Mouse (Mus musculus): ENCODE results near the gene Slc8a2. TPM values are rescaled to one million over a fixed set of nuclear protein-coding genes. Genes with fewer than 3 reads are reported as not detected.

Gene Slc8a2
- polyA plus RNA-seq, 1 experiment from 2014 or later = 0.28 TPM

DNA sequence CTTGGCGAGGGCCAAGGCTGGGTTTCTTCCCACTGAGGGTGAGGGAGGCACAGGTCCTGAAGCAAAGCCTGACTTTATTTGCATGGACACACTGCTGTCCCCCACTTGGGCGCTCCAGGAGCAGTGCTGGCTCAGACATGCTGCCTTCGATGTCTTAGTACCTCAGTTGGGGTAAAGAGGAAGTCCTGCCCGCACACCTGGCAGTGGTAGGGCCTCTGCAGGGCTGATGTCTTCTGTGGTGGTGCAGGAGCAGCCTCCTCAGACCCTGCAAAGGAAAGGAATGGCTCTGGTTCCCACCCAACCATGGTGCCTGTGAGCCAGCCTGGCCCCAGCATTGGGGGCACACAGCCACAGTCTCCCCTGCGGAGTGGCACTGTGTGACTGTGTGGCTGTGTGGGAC, 67.5 kb downstream of the Slc8a2 start:
- Histone ChIP-seq H3K27me3 (replicated peaks) (no peaks in the 10 kb centered on the region), H3K9me3 (replicated peaks) (no peaks in the 10 kb centered on the region), H3K4me3 (no peak overlapping the region), H3K9ac (no peak overlapping the region), H3K4me2 (no peak overlapping the region), H3K4me1 (replicated peaks) (no peaks in the 10 kb centered on the region), H3K36me3 (peaks cover 59% of the 10 kb centered on the region), H3K27ac (ENCODE audit: poor library complexity, severe bottlenecking) (no peak overlapping the region)
- WGBS = 79% methylated on average over 5 of the region's 5 CpGs
- ATAC-seq (ENCODE audit: insufficient number of reproducible peaks, low FRiP score) = no peak

DNA sequence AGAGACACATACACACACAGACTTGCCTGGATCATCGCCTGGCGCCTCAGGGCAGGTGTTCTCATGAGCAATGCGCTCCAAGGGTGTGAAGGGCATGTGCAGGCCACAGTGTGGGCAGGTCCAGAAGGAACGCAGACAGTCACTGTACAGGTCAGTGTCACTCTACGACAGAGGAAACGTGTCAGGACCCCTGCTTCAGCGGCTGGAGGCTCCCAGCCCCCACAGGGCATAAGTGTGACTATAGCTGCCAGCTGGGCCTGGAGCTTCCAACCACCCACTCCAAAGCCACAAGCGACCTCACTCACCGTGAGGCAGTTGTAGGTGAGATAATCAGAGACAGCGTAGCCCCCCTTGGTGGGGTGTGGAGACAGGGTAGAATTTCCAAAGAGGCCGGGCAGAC, 68.9 kb downstream of the Slc8a2 start:
- no peaks in the 10 kb centered on the region for H3K27me3 ChIP-seq (replicated peaks)
- H3K36me3 ChIP-seq = peaks cover 73% of the 10 kb centered on the region
- H3K4me2 ChIP-seq = no peak overlapping the region
- no peak overlapping the region for H3K4me3 ChIP-seq
- no peaks in the 10 kb centered on the region for H3K4me1 ChIP-seq (replicated peaks)
- no peak overlapping the region for H3K9ac ChIP-seq
- no peak overlapping the region for H3K27ac ChIP-seq (ENCODE audit: poor library complexity, severe bottlenecking)
- H3K9me3 ChIP-seq (replicated peaks) = no peaks in the 10 kb centered on the region
- ATAC-seq (ENCODE audit: insufficient number of reproducible peaks, low FRiP score) = no peak
- WGBS = 77% methylated on average over 11 of the region's 11 CpGs

DNA sequence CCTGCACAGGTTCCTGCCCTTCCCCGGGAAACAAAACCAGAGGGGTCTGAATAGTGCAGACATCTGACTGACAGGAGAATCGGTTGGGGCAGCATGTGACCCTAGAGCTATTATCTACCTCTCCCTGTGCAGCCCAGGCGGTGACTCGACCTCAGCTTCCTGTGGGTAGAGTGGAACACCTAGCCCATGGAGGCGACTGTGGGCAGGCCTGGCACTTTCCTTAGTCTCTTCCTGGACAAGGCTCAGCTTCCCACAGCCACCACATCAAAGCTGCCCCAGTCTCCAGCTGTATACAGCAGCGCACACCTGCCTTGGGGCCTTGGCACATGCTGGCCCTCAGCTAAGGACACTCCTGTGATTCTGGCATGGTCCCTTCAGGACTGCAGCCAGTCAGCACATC, 71.5 kb downstream of the Slc8a2 start:
- no peak overlapping the region for H3K9ac ChIP-seq
- peaks cover 92% of the 10 kb centered on the region for H3K36me3 ChIP-seq
- 77% methylated on average over 6 of the region's 6 CpGs for WGBS
- no peak for ATAC-seq (ENCODE audit: insufficient number of reproducible peaks, low FRiP score)
- H3K9me3 ChIP-seq (replicated peaks) = no peaks in the 10 kb centered on the region
- H3K27ac ChIP-seq (ENCODE audit: poor library complexity, severe bottlenecking) = no peak overlapping the region
- H3K4me3 ChIP-seq = no peak overlapping the region
- H3K4me1 ChIP-seq (replicated peaks) = no peaks in the 10 kb centered on the region
- no peak overlapping the region for H3K4me2 ChIP-seq
- no peaks in the 10 kb centered on the region for H3K27me3 ChIP-seq (replicated peaks)

DNA sequence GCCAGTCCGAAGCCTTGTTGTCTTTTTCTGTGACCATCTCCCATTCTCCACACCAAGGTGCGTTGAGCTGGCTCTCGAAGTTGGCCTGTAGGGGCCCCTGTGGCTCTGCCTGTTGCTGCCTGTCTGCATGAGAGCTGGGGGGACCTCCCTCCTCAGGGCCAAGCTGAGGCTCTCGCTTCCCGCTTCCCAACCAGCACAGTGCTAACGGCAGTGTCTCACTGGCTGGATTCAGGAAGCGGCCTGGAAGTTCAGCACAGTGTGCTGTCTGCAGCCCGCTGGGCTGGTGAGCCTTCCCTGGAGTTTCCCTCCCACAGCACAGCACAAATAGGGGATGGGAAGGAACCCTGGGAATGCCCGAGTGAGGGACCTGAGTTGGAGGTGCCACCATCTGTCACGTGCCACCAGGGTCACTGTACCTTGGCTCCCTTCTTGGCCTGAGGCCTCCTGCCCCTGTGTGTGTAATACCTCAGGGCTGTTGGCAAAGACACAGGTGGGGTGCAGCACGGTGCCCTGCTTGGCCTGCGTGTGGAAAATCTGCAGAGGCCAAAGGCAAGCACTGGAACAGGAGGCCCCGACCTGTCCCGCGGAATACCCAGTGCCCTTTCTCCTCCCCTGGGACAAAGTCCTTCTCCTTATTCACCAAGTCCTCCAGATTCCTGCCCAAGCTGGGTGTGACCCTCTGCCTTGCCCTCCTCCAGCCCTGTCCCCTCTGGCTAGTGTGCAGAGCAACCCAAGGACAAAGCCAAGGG, 73.3 kb downstream of the Slc8a2 start:
- H3K4me2 ChIP-seq = no peak overlapping the region
- H3K4me3 ChIP-seq = no peak overlapping the region
- no peaks in the 10 kb centered on the region for H3K4me1 ChIP-seq (replicated peaks)
- ATAC-seq (ENCODE audit: insufficient number of reproducible peaks, low FRiP score) = no peak
- peaks cover 95% of the 10 kb centered on the region for H3K36me3 ChIP-seq
- 80% methylated on average over 15 of the region's 15 CpGs for WGBS
- H3K27me3 ChIP-seq (replicated peaks) = no peaks in the 10 kb centered on the region
- H3K9me3 ChIP-seq (replicated peaks) = no peaks in the 10 kb centered on the region
- H3K27ac ChIP-seq (ENCODE audit: poor library complexity, severe bottlenecking) = no peak overlapping the region
- H3K9ac ChIP-seq = no peak overlapping the region

DNA sequence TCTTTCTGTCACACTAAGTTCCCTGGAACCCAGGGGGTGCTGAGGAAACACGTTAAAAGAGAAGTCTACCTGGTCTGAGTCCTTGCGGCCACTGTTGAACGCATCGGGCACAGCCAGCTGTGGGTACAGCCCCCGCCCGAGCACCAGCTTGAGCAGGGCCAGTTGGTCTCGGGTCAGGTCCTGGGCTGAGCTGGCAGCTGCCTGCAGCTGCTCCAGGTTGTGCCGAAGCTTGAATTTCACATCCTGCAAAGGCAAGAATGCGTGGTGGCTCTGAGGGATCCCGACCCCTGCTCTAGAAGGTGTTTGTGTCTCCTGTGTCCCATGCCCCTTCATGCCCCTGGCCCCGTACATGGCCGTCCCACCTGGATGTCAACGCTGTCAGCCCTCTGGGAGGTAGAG, 73.9 kb downstream of the Slc8a2 start:
- Histone ChIP-seq H3K36me3 (peaks cover 90% of the 10 kb centered on the region), H3K9me3 (replicated peaks) (no peaks in the 10 kb centered on the region), H3K9ac (no peak overlapping the region), H3K27ac (ENCODE audit: poor library complexity, severe bottlenecking) (no peak overlapping the region), H3K4me3 (no peak overlapping the region), H3K4me2 (no peak overlapping the region), H3K27me3 (replicated peaks) (no peaks in the 10 kb centered on the region), H3K4me1 (replicated peaks) (no peaks in the 10 kb centered on the region)
- no peak for ATAC-seq (ENCODE audit: insufficient number of reproducible peaks, low FRiP score)
- WGBS = 94% methylated on average over 13 of the region's 13 CpGs

DNA sequence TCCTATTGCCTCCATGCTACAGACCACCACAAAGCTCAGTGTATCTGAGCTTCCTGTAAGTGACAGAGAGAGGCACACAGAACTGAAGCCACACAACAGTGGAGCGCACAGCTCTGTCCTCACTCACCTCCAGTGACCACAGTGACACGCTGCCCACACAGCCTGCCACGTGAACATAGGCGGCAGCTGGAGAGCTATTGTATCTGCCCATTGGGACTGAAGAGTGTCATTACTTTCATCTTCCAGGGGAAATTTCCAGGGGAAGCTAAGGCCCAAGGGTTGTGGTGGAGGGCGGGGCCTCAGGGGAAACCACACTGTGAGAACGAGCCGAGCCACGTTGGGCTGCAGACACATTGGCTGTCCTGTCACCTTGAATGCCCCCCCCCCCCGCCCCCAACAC, 75.2 kb downstream of the Slc8a2 start:
- no peak overlapping the region for H3K27ac ChIP-seq (ENCODE audit: poor library complexity, severe bottlenecking)
- ATAC-seq (ENCODE audit: insufficient number of reproducible peaks, low FRiP score) = no peak
- no peak overlapping the region for H3K4me2 ChIP-seq
- H3K9ac ChIP-seq = no peak overlapping the region
- H3K9me3 ChIP-seq (replicated peaks) = no peaks in the 10 kb centered on the region
- peaks cover 84% of the 10 kb centered on the region for H3K36me3 ChIP-seq
- no peaks in the 10 kb centered on the region for H3K27me3 ChIP-seq (replicated peaks)
- WGBS = 83% methylated on average over 9 of the region's 9 CpGs
- H3K4me3 ChIP-seq = no peak overlapping the region
- H3K4me1 ChIP-seq (replicated peaks) = no peaks in the 10 kb centered on the region

DNA sequence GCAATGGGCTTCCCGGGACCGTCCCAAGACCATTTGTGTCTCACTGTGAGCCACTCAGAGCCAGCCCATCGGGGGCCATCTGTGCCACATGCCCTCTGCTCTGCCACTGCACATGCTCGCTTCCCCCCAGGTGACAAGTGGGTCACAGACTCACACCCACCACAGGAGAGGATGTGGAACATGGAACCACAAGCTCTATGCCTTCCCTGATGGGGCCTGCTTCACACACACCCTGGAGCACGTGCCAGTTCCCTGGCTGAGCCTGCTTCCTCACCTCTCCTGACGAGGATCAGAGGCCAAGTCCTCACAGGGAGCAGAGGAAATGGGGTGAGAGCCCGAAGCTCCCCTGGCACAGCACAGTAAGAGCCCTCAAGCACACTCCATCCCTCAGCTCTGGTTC, 77.5 kb downstream of the Slc8a2 start:
- WGBS = 81% methylated on average over 7 of the region's 7 CpGs
- peaks cover 83% of the 10 kb centered on the region for H3K36me3 ChIP-seq
- H3K9ac ChIP-seq = no peak overlapping the region
- no peak for ATAC-seq (ENCODE audit: insufficient number of reproducible peaks, low FRiP score)
- H3K4me1 ChIP-seq (replicated peaks) = no peaks in the 10 kb centered on the region
- H3K4me3 ChIP-seq = no peak overlapping the region
- no peaks in the 10 kb centered on the region for H3K9me3 ChIP-seq (replicated peaks)
- no peak overlapping the region for H3K27ac ChIP-seq (ENCODE audit: poor library complexity, severe bottlenecking)
- no peak overlapping the region for H3K4me2 ChIP-seq
- no peaks in the 10 kb centered on the region for H3K27me3 ChIP-seq (replicated peaks)

DNA sequence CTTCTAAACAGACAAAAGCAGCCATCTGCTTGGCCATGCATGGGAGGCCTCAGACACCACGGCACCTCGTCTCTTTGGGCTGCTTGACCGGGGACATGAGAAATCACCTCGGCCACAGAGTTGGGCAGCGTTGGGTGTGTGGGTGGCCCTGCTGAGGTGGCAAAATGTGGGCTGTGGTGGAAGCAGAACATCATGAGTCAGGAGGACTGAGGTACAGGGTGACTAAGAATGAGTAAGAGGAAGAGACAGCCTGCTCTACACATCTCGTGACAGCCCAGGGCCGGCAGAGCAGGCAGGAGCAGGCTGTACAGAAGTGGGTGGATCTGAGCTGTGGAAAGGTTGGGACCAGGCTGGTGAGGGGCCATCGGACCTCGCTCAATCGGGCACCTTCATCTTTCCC, 77.9 kb downstream of the Slc8a2 start:
- 86% methylated on average over 10 of the region's 10 CpGs for WGBS
- Histone ChIP-seq H3K4me3 (no peak overlapping the region), H3K36me3 (peaks cover 82% of the 10 kb centered on the region), H3K27me3 (replicated peaks) (no peaks in the 10 kb centered on the region), H3K27ac (ENCODE audit: poor library complexity, severe bottlenecking) (no peak overlapping the region), H3K9ac (no peak overlapping the region), H3K9me3 (replicated peaks) (no peaks in the 10 kb centered on the region), H3K4me1 (replicated peaks) (no peaks in the 10 kb centered on the region), H3K4me2 (no peak overlapping the region)
- no peak for ATAC-seq (ENCODE audit: insufficient number of reproducible peaks, low FRiP score)

DNA sequence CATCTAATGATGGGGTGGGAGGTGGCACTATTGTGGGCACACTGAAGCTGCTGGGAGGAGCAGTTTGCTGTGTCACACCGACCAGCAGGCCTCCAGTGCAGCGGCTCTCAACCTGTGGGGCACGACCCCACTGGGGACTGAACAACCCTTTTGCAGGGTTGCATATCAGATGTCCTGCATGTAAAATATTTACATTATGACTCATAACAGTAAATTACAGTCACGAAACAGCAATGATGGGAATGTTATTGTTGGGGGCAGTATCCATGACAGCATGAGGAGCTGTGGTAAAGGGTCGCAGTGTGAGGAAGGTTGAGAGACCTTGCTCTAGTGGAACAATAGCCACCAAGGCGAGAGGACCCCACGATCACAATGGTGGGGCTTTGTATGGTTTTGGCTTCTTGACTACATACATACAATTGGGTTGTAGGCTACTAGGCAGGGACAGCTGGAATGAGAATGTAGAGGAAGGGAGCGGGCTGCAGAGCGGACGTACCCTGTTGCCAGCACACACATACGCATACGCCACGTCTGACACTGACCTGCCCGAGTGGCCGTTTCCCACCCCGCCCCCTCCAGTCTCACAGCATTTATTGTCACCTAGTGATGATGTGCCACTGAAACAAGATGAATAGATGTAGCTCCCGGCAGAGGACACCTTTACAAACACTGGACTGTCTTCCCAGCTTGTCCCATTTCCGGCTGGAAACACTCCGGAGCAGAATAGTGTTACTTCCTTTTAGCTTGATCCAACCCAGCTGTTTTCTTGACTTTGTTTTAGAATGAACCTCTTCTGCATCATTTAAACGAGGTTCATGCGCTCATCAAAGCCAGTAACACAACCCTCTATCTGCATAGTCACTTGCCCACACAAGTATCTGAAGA, 79.4 kb downstream of the Slc8a2 start:
- H3K27me3 ChIP-seq (replicated peaks) = no peaks in the 10 kb centered on the region
- no peaks in the 10 kb centered on the region for H3K9me3 ChIP-seq (replicated peaks)
- H3K36me3 ChIP-seq = peaks cover 82% of the 10 kb centered on the region
- no peak overlapping the region for H3K4me2 ChIP-seq
- H3K9ac ChIP-seq = no peak overlapping the region
- no peak overlapping the region for H3K4me3 ChIP-seq
- no peak overlapping the region for H3K27ac ChIP-seq (ENCODE audit: poor library complexity, severe bottlenecking)
- 85% methylated on average over 21 of the region's 21 CpGs for WGBS
- no peaks in the 10 kb centered on the region for H3K4me1 ChIP-seq (replicated peaks)
- ATAC-seq (ENCODE audit: insufficient number of reproducible peaks, low FRiP score) = no peak

Data from heart, embryonic 12.5 days (tissue).